Mouse (Mus musculus) adrenal gland, postnatal 25 days (tissue): ENCODE results near the gene Porcn. TPM values are rescaled to one million over a fixed set of nuclear protein-coding genes. Genes with fewer than 3 reads are reported as not detected.

Source experiments
- total RNA-seq: library from RNA; stranded (reverse); gene quantifications from 2 replicates; pipeline ENCODE4 v1.2.3, GENCODE M21; 2021

Gene Porcn
- total RNA-seq, 1 experiment from 2014 or later, result 7.0 TPM

Other genes with a start within 250 kb of the Porcn start
- not detected in 2 replicates for gene Gata1, start 228.5 kb downstream of the Porcn start, total RNA-seq
- gene Glod5, start 188.0 kb downstream of the Porcn start, total RNA-seq, result not detected in 2 replicates
- gene Suv39h1, start 131.8 kb downstream of the Porcn start, total RNA-seq, result 14.7 and 17.7 TPM in 2 replicates
- 0.71 and 1.2 TPM in 2 replicates for gene Was, start 116.0 kb downstream of the Porcn start, total RNA-seq
- gene Wdr13, start 73.6 kb downstream of the Porcn start, total RNA-seq, result 71.8 and 74.9 TPM in 2 replicates
- gene Rbm3, start 60.6 kb downstream of the Porcn start, total RNA-seq, result 78.5 and 115 TPM in 2 replicates
- gene Tbc1d25, start 30.3 kb downstream of the Porcn start, total RNA-seq, result 9.3 and 9.4 TPM in 2 replicates
- gene Ebp, start 13.0 kb downstream of the Porcn start, total RNA-seq, result 98.4 and 113 TPM in 2 replicates
- 20.7 and 27.3 TPM in 2 replicates for gene Ftsj1, start 45.9 kb upstream of the Porcn start, total RNA-seq
- not detected in 2 replicates for gene Slc38a5, start 64.6 kb upstream of the Porcn start, total RNA-seq
- not detected in 2 replicates for gene Ssxb10, start 120.9 kb upstream of the Porcn start, total RNA-seq
- not detected in 2 replicates for gene Ssxb9, start 160.5 kb upstream of the Porcn start, total RNA-seq
- gene Ssxb1, start 206.8 kb upstream of the Porcn start, total RNA-seq, result not detected in 2 replicates